Mouse (Mus musculus) lung, embryonic 16.5 days (tissue): Measurements from ENCODE around the gene Kyat1. TPM values are rescaled to one million over a fixed set of nuclear protein-coding genes. Genes with fewer than 3 reads are reported as not detected.

Experiments
- ATAC-seq: fragments of 200-750 bp; cut with Nextera tagmentation; 2 replicates; pipeline ENCODE4 v1.8.0; 2017; ENCODE audit warnings: low read depth, mild to moderate bottlenecking, moderate library complexity
- H3K27ac ChIP-seq: fragments of 300-500 bp; sonication (generic); 2 replicates; pipeline ENCODE4 v1.5.1; 2014; ENCODE audit warnings: mild to moderate bottlenecking, control low read depth, low read length
- H3K27me3 ChIP-seq: fragments of 300-500 bp; sonication (generic); 2 replicates; pipeline ENCODE4 v1.6.1; 2014; ENCODE audit warnings: low read depth, low read length, mixed read lengths; ENCODE audit not compliant: control insufficient read depth, insufficient read depth
- H3K36me3 ChIP-seq: fragments of 300-500 bp; sonication (generic); 2 replicates; pipeline ENCODE4 v1.6.1; 2014; ENCODE audit warnings: low read length; ENCODE audit not compliant: control insufficient read depth, insufficient read depth
- H3K4me1 ChIP-seq: fragments of 300-500 bp; sonication (generic); replicated peaks from 2 replicates; pipeline ENCODE4 v1.6.1; 2014; ENCODE audit warnings: low read length, mixed read lengths; ENCODE audit not compliant: control insufficient read depth, insufficient read depth
- H3K4me2 ChIP-seq: fragments of 300-500 bp; sonication (generic); 2 replicates; pipeline ENCODE4 v1.6.1; 2014; ENCODE audit warnings: low read depth, low read length, control low read depth
- H3K4me3 ChIP-seq: fragments of 300-500 bp; sonication (generic); 2 replicates; pipeline ENCODE4 v1.5.1; 2014; ENCODE audit warnings: mild to moderate bottlenecking, low read length, control low read depth
- H3K9ac ChIP-seq: fragments of 300-500 bp; sonication (generic); 2 replicates; pipeline ENCODE4 v1.6.1; 2014; ENCODE audit warnings: low read length, control low read depth
- H3K9me3 ChIP-seq: fragments of 300-500 bp; sonication (generic); 2 replicates; pipeline ENCODE4 v1.6.1; 2016; ENCODE audit warnings: low read length; ENCODE audit not compliant: control insufficient read depth
- WGBS: fragments of 180-500 bp; shearing (Covaris S2); extraction: QIAGEN DNeasy Blood & Tissue Kit; methylation state at CpG from one replicate; pipeline ENCODE4 v1.1.7; 2014; 5-methylcytosine and 5-hydroxymethylcytosine counted together
- polyA plus RNA-seq: library from polyadenylated mRNA; unstranded; fragments of >200 nt; fragmentation: Nextera tagmentation; extraction: Ambion mirVana; gene quantifications from 2 replicates; pipeline ENCODE4 v1.2.1, GENCODE M21; 2015

The Kyat1 gene
- polyA plus RNA-seq, 1 experiment from 2014 or later: 12.9 TPM

DNA sequence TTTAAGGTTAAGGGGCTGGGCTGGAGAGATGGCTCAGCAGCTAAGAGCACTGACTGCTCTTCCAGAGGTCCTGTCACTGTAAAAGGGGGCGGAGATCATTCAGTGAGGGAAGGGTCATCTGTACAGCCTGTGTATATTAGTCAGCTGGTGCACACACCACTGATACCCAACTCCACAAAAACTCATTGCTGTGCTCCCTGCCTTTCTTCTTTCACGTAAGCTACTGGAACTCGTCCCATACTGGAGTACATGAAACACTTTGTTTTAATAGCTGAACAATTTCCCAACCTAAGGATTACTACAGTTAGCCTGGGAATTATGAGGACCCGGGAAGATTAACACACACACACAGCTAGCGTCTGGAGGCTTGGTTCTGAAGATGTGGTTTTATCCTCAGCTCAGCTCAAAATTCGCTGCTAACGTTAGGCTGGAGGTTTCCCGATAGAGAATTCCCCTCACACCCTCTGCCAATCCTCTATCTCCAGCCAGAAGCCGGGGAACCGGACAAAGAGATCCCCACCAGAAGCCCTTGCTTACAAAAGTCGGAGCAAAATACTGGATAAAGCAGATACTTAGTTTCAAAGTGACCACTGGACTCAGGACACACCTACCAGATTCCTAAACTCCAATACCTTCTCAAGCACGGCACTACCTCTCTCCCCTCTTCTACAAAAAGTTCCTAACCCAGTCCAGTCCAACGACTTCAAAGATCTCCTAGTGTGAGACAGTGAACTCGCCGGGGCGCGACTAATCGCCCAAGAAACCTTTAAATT is 31.0 kb upstream of the Kyat1 start:
- Histone ChIP-seq H3K27ac (peak overlapping the region; percentile 60), H3K27me3 (no peaks in the 10 kb centered on the region), H3K4me3 (peak overlapping the region; percentile 93), H3K9me3 (no peaks in the 10 kb centered on the region), H3K36me3 (0 out of 2 replicates have a peak, but pooled peaks cover 9% of the 10 kb centered on the region), H3K4me2 (peak overlapping the region; percentile 90), H3K4me1 (peaks cover 21% of the 10 kb centered on the region), H3K9ac (peak overlapping the region; percentile 73)
- WGBS: 3% methylated on average over 18 of the region's 18 CpGs
- ATAC-seq: no peak

DNA sequence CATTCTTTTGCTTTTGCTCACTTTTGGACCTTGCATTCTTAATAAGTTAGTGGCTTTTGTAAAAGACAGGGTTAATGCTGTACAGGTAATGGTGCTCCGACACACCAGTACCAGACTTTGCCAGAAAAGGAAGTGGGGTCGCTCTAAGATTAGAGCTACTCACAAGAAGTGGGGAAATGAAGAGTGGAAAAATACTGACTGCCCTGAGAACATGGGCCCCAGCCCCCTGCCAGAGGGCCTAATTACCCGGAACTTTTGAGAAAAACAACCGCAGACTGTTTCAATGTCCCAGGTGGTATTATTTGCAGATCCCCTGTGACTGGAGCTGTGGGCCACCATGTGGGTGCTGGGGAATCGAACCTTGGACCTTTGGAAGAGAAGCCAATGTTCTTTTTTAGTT is 29.9 kb upstream of the Kyat1 start:
- Histone ChIP-seq H3K4me2 (no peak overlapping the region), H3K36me3 (0 out of 2 replicates have a peak, but pooled peaks cover 3% of the 10 kb centered on the region), H3K9me3 (no peaks in the 10 kb centered on the region; the same call in 1 of the 2 replicates), H3K4me1 (peaks cover 21% of the 10 kb centered on the region), H3K9ac (no peak overlapping the region), H3K27me3 (no peaks in the 10 kb centered on the region), H3K4me3 (no peak overlapping the region), H3K27ac (no peak overlapping the region)
- WGBS: 78% methylated on average over 5 of the region's 5 CpGs
- no peak for ATAC-seq

DNA sequence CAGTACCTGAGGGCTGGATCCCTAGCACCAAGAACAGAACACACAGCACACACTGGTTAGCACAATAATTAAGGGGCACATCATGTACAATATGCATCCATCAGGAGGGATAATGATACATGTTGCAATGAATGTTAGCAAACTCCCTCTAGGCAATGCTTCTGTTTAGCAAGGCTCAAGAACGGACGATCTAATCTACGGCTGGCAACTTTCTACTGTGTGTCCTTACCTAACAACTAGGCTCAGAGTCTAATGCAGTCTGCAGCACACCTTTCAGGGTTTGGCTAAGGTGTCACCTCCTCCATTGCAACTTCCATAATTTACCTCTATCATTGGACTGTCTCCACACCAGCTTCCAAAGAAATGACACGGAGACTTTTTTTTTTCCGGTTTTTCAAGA is 10.6 kb upstream of the Kyat1 start:
- Histone ChIP-seq H3K9ac (no peak overlapping the region), H3K36me3 (no peaks in the 10 kb centered on the region), H3K9me3 (no peaks in the 10 kb centered on the region), H3K4me1 (no peaks in the 10 kb centered on the region), H3K27me3 (no peaks in the 10 kb centered on the region), H3K4me3 (no peak overlapping the region), H3K4me2 (no peak overlapping the region), H3K27ac (no peak overlapping the region)
- ATAC-seq: no peak
- 93% methylated on average over 5 of the region's 5 CpGs for WGBS

DNA sequence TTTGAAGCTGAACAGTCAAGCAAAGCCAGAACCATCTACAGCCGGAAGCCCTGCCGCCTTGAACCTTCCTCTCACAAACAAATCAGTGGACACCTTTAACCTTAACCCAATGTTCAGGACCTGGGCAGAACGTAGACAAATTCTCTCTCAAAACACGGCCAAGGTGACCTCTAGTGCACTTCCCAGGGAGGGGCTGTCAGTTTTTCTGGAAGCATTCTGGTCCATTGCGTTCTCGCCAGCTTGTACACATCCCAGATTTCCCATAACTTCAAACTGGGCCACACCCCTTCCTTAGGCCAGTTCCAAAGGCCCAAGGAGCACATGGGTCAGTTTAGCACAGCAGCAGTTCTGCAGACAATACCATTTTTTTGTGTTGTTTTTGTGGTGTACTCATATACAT is 9.8 kb upstream of the Kyat1 start:
- Histone ChIP-seq H3K9ac (no peak overlapping the region), H3K4me1 (no peaks in the 10 kb centered on the region), H3K9me3 (no peaks in the 10 kb centered on the region), H3K36me3 (no peaks in the 10 kb centered on the region), H3K27me3 (no peaks in the 10 kb centered on the region), H3K4me2 (no peak overlapping the region), H3K27ac (0 out of 2 replicates have a peak overlapping the region, but pooled peaks have one; percentile 6), H3K4me3 (no peak overlapping the region)
- ATAC-seq: no peak
- 51% methylated on average over 6 of the region's 6 CpGs for WGBS

DNA sequence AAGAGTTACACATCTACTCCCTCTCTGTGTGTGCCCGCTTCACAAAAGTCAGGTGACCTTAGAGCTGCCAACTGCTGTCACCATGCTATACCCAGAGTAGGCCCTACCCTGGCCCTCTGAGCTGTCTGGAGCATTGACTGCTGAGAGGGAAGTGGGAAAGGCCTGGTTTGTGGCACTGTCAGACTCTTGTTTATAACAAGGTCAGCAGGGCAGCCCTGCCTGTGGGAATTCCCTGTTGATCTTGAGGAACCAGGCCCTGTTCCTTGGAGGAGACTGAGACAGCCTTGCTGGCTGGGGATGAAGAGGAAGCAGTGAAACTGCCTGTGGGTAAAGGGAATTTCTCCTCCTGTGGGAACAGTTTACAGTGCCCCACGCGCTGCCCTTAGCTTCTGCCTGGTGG is 9.1 kb upstream of the Kyat1 start:
- H3K36me3 ChIP-seq: no peaks in the 10 kb centered on the region
- no peak for ATAC-seq
- H3K4me1 ChIP-seq: no peaks in the 10 kb centered on the region
- no peak overlapping the region for H3K9ac ChIP-seq
- no peak overlapping the region for H3K4me3 ChIP-seq
- H3K4me2 ChIP-seq: no peak overlapping the region
- H3K27ac ChIP-seq: no peak overlapping the region
- H3K27me3 ChIP-seq: no peaks in the 10 kb centered on the region
- WGBS: 81% methylated on average over 3 of the region's 3 CpGs
- H3K9me3 ChIP-seq: no peaks in the 10 kb centered on the region

DNA sequence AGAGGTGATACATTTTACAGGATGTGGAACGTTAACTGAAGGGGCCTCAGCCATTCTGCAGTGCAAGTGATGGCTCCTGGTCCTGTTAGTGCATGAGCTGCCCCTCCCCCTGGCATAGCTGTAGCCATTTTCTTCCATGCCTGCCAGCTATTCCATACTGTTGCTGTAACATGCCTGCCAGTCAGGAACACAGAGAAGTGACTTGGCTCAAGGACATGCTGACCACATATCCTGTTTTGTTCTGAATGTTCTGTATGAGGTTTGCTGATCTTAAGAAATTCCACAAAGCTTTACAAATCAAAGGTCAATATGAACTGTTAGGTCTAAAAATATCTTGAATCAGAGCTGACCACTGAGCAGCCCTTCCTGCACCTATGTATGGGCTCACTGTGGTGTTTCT is 7.3 kb upstream of the Kyat1 start:
- Histone ChIP-seq H3K9me3 (no peaks in the 10 kb centered on the region), H3K9ac (no peak overlapping the region), H3K27ac (0 out of 2 replicates have a peak overlapping the region, but pooled peaks have one; percentile 24), H3K4me1 (no peaks in the 10 kb centered on the region), H3K4me3 (no peak overlapping the region), H3K4me2 (no peak overlapping the region), H3K27me3 (no peaks in the 10 kb centered on the region), H3K36me3 (no peaks in the 10 kb centered on the region)
- WGBS: 58% methylated on average over 1 of the region's 1 CpGs
- ATAC-seq: peak; percentile 67

DNA sequence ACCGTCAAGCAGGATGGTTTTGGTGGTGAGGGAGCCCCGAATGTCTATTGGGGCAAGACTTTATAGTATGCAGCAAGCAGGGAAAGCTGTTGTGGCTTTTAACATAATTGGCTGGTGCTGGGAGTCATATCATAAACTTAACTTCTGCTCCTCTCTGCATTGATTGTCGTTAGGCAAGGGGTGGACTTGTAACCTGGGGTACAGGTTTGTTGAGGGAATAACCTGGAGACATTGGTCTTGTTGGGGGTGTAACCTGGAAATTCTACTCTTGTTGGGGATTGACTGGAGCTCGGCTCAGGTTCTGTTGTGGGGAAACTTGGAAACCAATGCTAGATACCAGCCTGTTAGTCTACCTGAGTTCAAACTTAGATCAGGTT is 6.5 kb upstream of the Kyat1 start:
- H3K9me3 ChIP-seq: no peaks in the 10 kb centered on the region
- H3K27me3 ChIP-seq: no peaks in the 10 kb centered on the region
- no peaks in the 10 kb centered on the region for H3K36me3 ChIP-seq
- no peaks in the 10 kb centered on the region for H3K4me1 ChIP-seq
- no peak overlapping the region for H3K4me2 ChIP-seq
- no peak for ATAC-seq
- no peak overlapping the region for H3K4me3 ChIP-seq
- 76% methylated on average over 4 of the region's 4 CpGs for WGBS
- H3K27ac ChIP-seq: no peak overlapping the region
- H3K9ac ChIP-seq: no peak overlapping the region

DNA sequence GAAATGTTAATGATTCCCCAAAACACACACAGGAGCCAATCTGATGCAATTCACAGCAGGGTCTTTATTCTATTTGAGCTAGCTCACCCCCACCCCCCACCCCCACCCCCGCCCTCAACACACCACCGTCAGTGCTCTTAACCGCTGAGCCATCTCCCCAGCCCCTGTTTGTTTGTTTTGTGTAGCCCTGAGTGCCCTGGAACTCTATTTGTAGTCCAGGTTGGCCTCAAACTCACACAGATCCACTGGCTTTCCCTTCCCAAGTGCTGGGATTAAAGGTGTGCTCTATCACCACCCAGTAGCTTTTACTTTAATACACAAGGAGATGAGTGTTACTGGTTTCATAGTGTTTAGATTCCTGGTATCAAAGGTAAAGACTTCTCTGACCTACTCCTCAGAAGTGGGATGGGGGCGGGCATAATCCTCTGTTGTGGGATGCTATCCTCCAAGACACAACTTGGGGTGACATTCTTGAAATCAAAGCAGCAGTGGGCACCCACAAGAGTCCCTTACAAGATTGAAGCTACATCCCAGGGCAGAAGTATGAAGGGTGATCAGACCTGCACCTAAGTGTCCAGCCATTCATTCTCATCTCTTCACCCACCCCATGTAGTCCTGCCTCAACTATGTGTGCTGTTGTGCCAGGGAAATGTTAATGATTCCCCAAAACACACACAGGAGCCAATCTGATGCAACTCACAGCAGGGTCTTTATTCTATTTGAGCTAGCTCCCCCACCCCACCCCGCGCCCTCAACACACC is 5.9 kb upstream of the Kyat1 start:
- no peaks in the 10 kb centered on the region for H3K27me3 ChIP-seq
- peaks cover under 1% of the 10 kb centered on the region for H3K4me1 ChIP-seq
- H3K36me3 ChIP-seq: no peaks in the 10 kb centered on the region
- H3K4me2 ChIP-seq: no peak overlapping the region
- H3K4me3 ChIP-seq: no peak overlapping the region
- no peak for ATAC-seq
- no peak overlapping the region for H3K27ac ChIP-seq
- 58% methylated on average over 6 of the region's 6 CpGs for WGBS
- no peaks in the 10 kb centered on the region for H3K9me3 ChIP-seq
- no peak overlapping the region for H3K9ac ChIP-seq

DNA sequence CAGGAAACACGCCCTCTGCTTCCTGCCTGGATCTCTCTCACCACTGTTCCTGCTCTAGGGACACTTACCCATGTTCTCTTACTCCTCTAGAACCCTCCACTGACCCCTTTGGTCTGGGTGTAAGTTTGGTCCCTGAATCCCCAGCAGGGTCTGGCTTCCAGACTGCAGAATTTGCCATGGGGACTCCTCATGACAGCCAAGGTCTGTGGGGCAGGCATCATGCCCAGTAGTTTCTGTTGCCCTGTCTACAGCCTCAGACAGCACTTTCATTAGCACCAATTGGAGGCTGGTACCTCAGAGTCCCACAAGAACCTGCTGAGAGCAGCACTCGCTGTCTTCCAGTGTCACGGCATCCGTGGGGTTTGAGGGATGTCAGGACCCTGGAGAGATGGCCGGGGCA is 2.2 kb upstream of the Kyat1 start:
- no peaks in the 10 kb centered on the region for H3K9me3 ChIP-seq
- ATAC-seq: no peak

More for the DNA sequence above, 2.2 kb upstream of the Kyat1 start:
- H3K27me3 ChIP-seq: no peaks in the 10 kb centered on the region
- H3K4me3 ChIP-seq: no peak overlapping the region
- 70% methylated on average over 5 of the region's 5 CpGs for WGBS
- peaks cover 13% of the 10 kb centered on the region for H3K4me1 ChIP-seq
- no peak overlapping the region for H3K9ac ChIP-seq
- H3K36me3 ChIP-seq: no peaks in the 10 kb centered on the region
- no peak overlapping the region for H3K27ac ChIP-seq
- no peak overlapping the region for H3K4me2 ChIP-seq
